Mouse (Mus musculus) embryonic fibroblast, embryonic 13.5 days (primary cell): Measurements from ENCODE around the gene Nes. TPM values are rescaled to one million over a fixed set of nuclear protein-coding genes. Genes with fewer than 3 reads are reported as not detected.
A peak's percentile ranks its signal among the peaks of the same experiment; 100 is the strongest.

Experiments
- H3K27ac ChIP-seq: 2 replicates; pipeline ENCODE4 v1.5.1; 2012; ENCODE audit warnings: low read length, control low read depth, inconsistent platforms; ENCODE audit not compliant: insufficient read depth
- H3K4me1 ChIP-seq: 2 replicates; pipeline ENCODE4 v1.6.1; 2011; ENCODE audit warnings: low read length; ENCODE audit not compliant: control insufficient read depth, insufficient read depth
- H3K4me3 ChIP-seq: 2 replicates; pipeline ENCODE4 v1.5.1; 2011; ENCODE audit warnings: mild to moderate bottlenecking, control low read depth, low read length; ENCODE audit not compliant: insufficient read depth
- CTCF ChIP-seq: IDR thresholded peaks from 2 replicates; pipeline ENCODE4 v1.5.1; 2011; ENCODE audit warnings: mild to moderate bottlenecking, control low read depth, low read length, moderate library complexity, borderline replicate concordance; ENCODE audit not compliant: insufficient read depth
- POLR2A ChIP-seq: IDR thresholded peaks from 2 replicates; pipeline ENCODE4 v1.6.1; 2011; ENCODE audit warnings: low read depth, mild to moderate bottlenecking, control low read depth, low read length, moderate library complexity
- polyA plus RNA-seq: library from polyadenylated mRNA; stranded (reverse); fragments of >200 nt; gene quantifications from 2 replicates; pipeline ENCODE4 v1.2.4, GENCODE M21; 2011; ENCODE audit warnings: low read depth; ENCODE audit not compliant: missing spikeins, insufficient read length

The Nes gene
- polyA plus RNA-seq, 1 experiment: 25.7 TPM

DNA sequence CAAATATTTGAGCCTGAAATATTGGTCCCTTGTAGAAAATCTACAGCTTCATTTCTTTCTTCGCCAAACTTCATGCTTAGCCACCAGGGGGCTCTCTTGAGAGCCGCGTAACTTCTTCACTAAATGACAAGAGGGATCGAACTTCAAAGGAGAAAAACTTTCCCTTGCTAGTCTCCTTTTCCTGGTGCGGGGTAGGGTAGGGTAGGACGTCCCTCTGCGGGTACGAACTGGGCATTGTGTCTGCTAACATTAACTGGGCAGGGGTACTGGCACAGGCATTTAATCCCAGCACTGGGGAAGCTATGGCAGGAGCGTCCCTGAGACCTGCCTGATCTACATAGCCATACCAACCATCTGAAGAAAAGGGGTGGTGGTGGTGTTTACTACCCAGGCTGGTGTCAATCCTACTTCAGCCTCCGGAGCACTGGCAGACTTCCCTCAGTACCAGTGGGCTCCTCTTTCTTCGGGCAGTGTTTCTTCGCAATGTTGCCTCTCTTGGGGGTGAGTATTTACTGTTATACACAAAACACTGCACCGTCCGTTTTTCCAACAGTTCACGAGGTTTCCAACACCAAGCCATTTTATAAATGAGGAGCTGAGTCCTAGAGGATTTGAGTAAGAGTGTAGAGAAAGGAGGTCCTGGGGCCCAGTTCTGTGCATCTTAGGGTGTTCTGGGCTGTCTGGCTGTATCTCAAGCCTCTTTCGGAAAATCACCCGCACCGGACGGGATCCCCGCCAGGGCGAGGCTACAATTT lies 517 bp upstream of the Nes start:
- Histone ChIP-seq H3K4me1 (peaks cover 13% of the 10 kb centered on the region), H3K27ac (0 out of 2 replicates have a peak overlapping the region, but pooled peaks have one; percentile 3), H3K4me3 (peak overlapping the region; percentile 77)
- no peak for TF ChIP-seq POLR2A
- no peak for TF ChIP-seq CTCF

DNA sequence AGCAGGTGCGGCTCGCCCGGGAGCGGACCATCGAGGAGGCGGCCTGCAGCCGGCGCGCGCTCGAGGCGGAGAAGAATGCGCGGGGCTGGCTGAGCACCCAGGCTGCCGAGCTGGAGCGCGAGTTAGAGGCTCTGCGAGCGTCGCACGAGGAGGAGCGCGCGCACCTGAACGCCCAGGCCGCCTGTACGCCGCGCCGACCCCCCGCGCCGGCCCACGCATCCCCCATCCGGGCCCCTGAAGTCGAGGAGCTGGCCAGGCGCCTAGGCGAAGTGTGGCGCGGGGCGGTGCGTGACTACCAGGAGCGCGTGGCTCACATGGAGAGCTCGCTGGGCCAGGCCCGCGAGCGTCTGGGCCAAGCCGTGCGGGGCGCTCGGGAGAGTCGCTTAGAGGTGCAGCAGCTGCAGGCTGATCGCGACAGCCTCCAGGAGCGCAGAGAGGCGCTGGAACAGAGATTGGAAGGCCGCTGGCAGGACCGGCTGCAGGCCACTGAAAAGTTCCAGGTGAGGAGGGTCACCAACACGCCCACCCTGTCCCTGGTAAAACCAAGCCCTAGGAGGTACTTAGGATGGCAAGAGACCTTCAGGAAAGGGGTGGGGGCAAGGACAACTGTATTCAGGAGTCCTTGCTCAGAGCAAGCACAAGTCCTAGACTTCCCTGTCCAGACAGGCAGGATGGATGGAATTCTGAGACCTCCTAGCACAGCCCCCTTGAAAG lies 768 bp downstream of the Nes start:
- no peak for TF ChIP-seq POLR2A
- TF ChIP-seq CTCF: no peak
- peaks cover 13% of the 10 kb centered on the region for H3K4me1 ChIP-seq

DNA sequence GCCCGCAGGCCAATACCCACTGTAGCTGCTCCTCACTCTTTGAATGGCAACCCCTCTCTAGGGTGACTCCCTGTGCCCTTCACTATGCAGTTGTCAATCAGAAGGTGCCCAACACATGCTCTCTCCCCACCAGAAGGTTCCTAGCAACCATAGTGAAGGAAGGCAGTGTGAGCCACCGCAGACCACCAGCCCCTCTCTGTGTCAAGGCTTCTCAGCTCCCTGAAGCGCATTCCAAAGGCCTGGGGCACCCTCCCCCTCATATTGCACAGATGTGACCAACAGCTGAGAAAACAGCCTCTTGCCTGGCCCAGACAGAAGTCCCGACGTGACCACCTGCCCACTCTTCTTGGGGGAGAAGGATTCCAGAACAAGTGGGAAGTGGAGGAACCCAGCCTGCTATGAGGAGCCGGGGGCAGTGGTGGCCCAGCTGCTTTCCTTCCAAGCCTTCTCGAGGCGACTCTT lies 1.4 kb downstream of the Nes start:
- H3K4me1 ChIP-seq: peaks cover 13% of the 10 kb centered on the region
- TF ChIP-seq POLR2A (no peak), CTCF (no peak)
- peak overlapping the region; percentile 77 for H3K4me3 ChIP-seq
- no peak overlapping the region for H3K27ac ChIP-seq

More for the DNA sequence above, 768 bp downstream of the Nes start:
- peak overlapping the region; percentile 77 for H3K4me3 ChIP-seq
- no peak overlapping the region for H3K27ac ChIP-seq

DNA sequence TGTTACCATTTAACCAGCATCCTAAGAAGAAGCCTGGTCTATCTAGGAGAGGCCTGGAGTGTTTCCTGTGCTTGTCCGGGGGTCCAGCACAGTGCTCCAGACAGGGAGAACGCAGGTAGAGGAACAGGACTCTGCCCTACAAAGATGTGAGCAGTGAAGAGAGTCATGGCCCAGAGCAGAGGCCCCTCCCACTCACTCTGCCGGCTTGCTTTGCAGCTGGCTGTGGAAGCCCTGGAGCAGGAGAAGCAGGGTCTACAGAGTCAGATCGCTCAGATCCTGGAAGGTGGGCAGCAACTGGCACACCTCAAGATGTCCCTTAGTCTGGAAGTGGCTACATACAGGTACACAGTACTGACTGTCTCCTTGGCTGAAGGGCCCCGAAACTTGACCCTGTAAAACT lies 1.9 kb downstream of the Nes start:
- peaks cover 13% of the 10 kb centered on the region for H3K4me1 ChIP-seq

DNA sequence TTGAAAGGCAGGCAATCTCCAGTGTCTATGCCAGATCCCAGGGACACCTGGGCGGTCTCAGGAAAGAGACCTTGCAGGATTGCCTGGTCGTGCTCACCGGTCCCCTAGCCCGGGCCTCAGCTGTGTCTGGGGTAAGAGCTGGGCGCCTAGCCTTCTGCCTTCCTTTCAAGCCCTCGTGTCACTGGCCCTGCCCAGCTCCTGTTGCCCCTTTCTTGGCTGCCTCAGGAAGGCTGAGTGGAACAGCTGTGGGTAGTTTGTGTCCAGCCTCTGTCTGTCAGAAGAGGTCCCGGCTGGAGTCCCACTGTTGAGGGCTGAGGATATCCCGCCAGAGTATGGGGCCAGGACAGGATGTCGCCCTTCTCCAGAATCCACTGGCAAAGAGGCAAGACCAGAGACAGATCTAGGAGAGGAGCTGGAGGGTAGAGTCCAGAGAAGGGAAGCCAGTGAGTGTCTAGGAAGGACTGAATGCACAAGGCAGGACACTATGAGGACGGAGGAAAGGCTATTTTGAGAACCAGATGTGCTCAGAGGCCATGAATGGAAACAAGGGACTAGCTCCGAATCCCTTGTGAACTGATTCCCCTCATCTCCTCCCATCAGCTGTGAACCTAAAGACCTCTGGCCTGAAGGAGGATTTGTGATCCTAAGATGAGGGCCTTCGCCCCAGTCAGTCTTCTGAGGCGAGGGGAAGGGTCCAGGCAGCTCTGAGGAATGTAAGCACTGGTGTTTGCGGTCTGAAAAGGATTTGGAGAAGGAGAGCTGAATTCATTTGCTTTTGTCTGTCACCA lies 2.9 kb downstream of the Nes start:
- Histone ChIP-seq H3K27ac (no peak overlapping the region), H3K4me1 (peaks cover 13% of the 10 kb centered on the region), H3K4me3 (peak overlapping the region; percentile 77)
- TF ChIP-seq CTCF (no peak), POLR2A (no peak)

More for the DNA sequence above, 1.9 kb downstream of the Nes start:
- peak overlapping the region; percentile 77 for H3K4me3 ChIP-seq
- no peak for TF ChIP-seq CTCF
- TF ChIP-seq POLR2A: no peak
- H3K27ac ChIP-seq: no peak overlapping the region

DNA sequence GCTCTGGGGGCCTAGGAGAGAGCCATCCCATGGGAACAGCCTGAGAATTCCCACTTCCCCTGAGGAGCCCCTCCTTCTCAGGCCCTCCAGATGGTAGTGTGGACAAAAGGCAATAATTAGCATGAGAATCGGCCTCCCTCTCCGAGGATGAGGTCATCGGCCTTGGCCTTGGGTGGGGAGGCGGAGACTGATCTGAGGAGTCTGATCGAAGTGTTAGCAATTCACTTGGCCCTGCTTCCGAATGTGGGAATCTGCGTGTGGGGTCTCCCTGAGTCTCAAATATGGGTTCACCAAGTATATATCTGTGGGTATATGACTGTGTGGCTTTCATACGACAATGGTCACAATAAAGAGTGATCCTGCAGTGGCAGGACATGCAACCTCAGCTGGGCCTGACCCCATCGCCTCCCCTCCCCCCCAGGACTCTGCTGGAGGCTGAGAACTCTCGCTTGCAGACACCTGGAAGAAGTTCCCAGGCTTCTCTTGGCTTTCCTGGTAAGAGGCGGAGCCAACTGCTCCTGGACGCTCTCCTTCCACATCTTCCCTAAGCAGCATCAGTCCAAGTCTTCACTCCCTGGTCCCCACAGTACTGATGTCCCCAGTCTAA lies 3.6 kb downstream of the Nes start:
- H3K27ac ChIP-seq: no peak overlapping the region
- H3K4me1 ChIP-seq: peaks cover 13% of the 10 kb centered on the region
- TF ChIP-seq CTCF (no peak), POLR2A (no peak)
- H3K4me3 ChIP-seq: peak overlapping the region; percentile 77; the same call in 1 of the 2 replicates

DNA sequence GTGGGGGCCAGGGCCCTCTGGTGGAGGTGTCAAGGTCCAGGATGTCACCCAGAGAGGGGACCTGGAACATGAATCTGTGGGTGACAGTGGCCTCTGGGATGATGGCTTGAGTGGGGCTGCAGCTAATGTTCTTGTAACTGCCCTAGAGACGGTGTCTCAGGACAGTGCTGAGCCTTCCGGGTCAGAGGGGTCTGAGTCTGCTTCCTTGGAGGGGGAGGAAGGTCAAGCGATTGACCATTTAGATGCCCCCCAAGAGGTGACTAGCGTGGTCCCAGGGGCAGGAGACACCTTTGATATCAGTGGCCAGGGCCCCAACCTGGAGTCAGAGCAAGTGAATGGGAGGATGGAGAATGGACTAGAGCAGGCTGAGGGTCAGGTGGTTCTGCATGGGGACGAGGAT lies 8.6 kb downstream of the Nes start:
- TF ChIP-seq POLR2A: no peak

DNA sequence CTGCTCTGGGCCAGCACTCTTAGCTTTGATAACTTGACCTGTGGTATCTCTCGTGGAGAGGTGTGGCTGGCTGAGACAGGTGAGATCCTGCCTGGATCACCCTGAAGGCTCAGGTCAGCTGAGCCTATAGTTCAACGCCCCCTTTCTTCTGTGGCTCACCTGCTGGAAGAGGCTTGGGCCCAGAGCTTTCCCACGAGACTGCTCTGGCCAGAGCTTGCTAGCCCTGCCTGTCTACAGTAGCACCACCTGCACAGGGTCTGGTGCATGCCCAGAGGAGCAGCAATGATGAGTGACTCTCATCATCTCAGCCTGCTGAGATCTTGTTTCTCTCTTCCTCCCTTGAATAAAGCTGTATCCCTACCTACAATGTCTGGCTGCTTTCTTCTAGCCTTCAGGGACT lies 9.2 kb downstream of the Nes start:
- TF ChIP-seq POLR2A (no peak), CTCF (no peak)
- Histone ChIP-seq H3K4me3 (no peak overlapping the region), H3K27ac (no peak overlapping the region), H3K4me1 (peaks cover 15% of the 10 kb centered on the region; the same call in 1 of the 2 replicates)

More for the DNA sequence above, 8.6 kb downstream of the Nes start:
- no peak overlapping the region for H3K27ac ChIP-seq
- peaks cover 18% of the 10 kb centered on the region; the same call in 1 of the 2 replicates for H3K4me1 ChIP-seq
- no peak overlapping the region for H3K4me3 ChIP-seq

DNA sequence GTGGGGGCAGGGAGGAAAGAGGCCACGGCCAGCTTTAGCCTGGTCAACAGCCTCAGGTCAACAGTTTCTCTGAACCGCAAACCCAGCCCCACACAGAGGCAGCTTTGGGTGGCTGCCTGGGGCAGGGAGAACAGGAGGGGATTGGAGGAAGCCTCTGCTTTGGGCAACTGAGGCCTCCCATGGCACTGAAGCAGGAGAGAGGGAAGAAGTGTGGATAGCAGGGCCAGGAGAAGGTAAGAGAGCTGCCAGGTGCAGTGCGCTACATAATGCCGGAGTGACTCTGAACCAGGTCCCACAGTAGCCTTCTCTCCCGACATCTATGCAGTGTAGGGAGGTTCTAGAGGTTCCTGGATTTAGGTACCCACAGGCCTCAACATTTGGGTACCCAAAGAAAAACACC lies 9.8 kb downstream of the Nes start:
- no peak for TF ChIP-seq POLR2A
- no peak for TF ChIP-seq CTCF
- H3K27ac ChIP-seq: no peak overlapping the region
- no peak overlapping the region for H3K4me3 ChIP-seq
- H3K4me1 ChIP-seq: peaks cover 19% of the 10 kb centered on the region
